Mouse (Mus musculus) hindbrain, embryonic 16.5 days (tissue): ENCODE data around the gene Tma16. TPM values are rescaled to one million over a fixed set of nuclear protein-coding genes. Genes with fewer than 3 reads are reported as not detected.

Experiments
- ATAC-seq: fragments of 200-750 bp; cut with Nextera tagmentation; 2 replicates; pipeline ENCODE4 v1.8.0; 2017; ENCODE audit warnings: moderate TSS enrichment, moderate library complexity
- H3K27ac ChIP-seq: fragments of 300-500 bp; sonication (generic); 2 replicates; pipeline ENCODE4 v1.5.1; 2014; ENCODE audit warnings: low read depth, mild to moderate bottlenecking, control low read depth, low read length, moderate library complexity
- H3K27me3 ChIP-seq: fragments of 300-500 bp; sonication (generic); replicated peaks from 2 replicates; pipeline ENCODE4 v1.6.1; 2014; ENCODE audit warnings: low read length; ENCODE audit not compliant: control insufficient read depth, insufficient read depth
- H3K36me3 ChIP-seq: fragments of 300-500 bp; sonication (generic); 2 replicates; pipeline ENCODE4 v1.6.1; 2014; ENCODE audit warnings: mild to moderate bottlenecking, low read length, moderate library complexity, mixed read lengths; ENCODE audit not compliant: control insufficient read depth, insufficient read depth
- H3K4me1 ChIP-seq: fragments of 300-500 bp; sonication (generic); 2 replicates; pipeline ENCODE4 v1.6.1; 2014; ENCODE audit warnings: low read depth, low read length; ENCODE audit not compliant: control insufficient read depth, insufficient read depth
- H3K4me2 ChIP-seq: fragments of 300-500 bp; sonication (generic); 2 replicates; pipeline ENCODE4 v1.6.1; 2014; ENCODE audit warnings: mild to moderate bottlenecking, low read length, control low read depth, moderate library complexity
- H3K4me3 ChIP-seq: fragments of 300-500 bp; sonication (generic); 2 replicates; pipeline ENCODE4 v1.5.1; 2014; ENCODE audit warnings: mild to moderate bottlenecking, low read length, control low read depth, moderate library complexity
- H3K9ac ChIP-seq: fragments of 300-500 bp; sonication (generic); 2 replicates; pipeline ENCODE4 v1.6.1; 2014; ENCODE audit warnings: low read depth, mild to moderate bottlenecking, control low read depth, low read length, moderate library complexity
- H3K9me3 ChIP-seq: fragments of 300-500 bp; sonication (generic); 2 replicates; pipeline ENCODE4 v1.6.1; 2014; ENCODE audit warnings: mild to moderate bottlenecking, low read length, moderate library complexity; ENCODE audit not compliant: control insufficient read depth
- WGBS: fragments of 180-500 bp; shearing (Covaris S2); extraction: QIAGEN DNeasy Blood & Tissue Kit; methylation state at CpG from one replicate; pipeline ENCODE4 v1.1.7; 2014; 5-methylcytosine and 5-hydroxymethylcytosine counted together
- polyA plus RNA-seq: library from polyadenylated mRNA; unstranded; fragments of >200 nt; fragmentation: Nextera tagmentation; extraction: Ambion mirVana; gene quantifications from 2 replicates; pipeline ENCODE4 v1.2.1, GENCODE M21; 2015

The Tma16 gene
- polyA plus RNA-seq, 1 experiment from 2014 or later = 9.7 TPM

- no peak for ATAC-seq
- Histone ChIP-seq H3K4me2 (no peak overlapping the region), H3K9me3 (no peaks in the 10 kb centered on the region), H3K27ac (no peak overlapping the region), H3K4me3 (no peak overlapping the region), H3K4me1 (no peaks in the 10 kb centered on the region), H3K9ac (no peak overlapping the region), H3K36me3 (no peaks in the 10 kb centered on the region), H3K27me3 (no peaks in the 10 kb centered on the region)
- 83% methylated on average over 3 of the region's 3 CpGs for WGBS
These were observed 48.4 kb downstream of the Tma16 start for GRCm38 (mm10) chr8:66437929-66438328.

GRCm38 (mm10) chr8:66436804-66437203 lies 49.5 kb downstream of the Tma16 start:
- Histone ChIP-seq H3K27me3 (no peaks in the 10 kb centered on the region), H3K36me3 (no peaks in the 10 kb centered on the region), H3K4me1 (no peaks in the 10 kb centered on the region), H3K4me2 (no peak overlapping the region), H3K27ac (no peak overlapping the region), H3K9me3 (no peaks in the 10 kb centered on the region), H3K4me3 (no peak overlapping the region), H3K9ac (no peak overlapping the region)
- WGBS = 94% methylated on average over 1 of the region's 1 CpGs
- ATAC-seq = no peak

GRCm38 (mm10) chr8:66433577-66433976 lies 52.8 kb downstream of the Tma16 start:
- Histone ChIP-seq H3K27ac (no peak overlapping the region), H3K27me3 (no peaks in the 10 kb centered on the region), H3K36me3 (no peaks in the 10 kb centered on the region), H3K4me3 (no peak overlapping the region), H3K4me1 (no peaks in the 10 kb centered on the region), H3K4me2 (no peak overlapping the region), H3K9ac (no peak overlapping the region), H3K9me3 (no peaks in the 10 kb centered on the region)
- no peak for ATAC-seq

GRCm38 (mm10) chr8:66430639-66431038 lies 55.7 kb downstream of the Tma16 start:
- H3K36me3 ChIP-seq = no peaks in the 10 kb centered on the region
- no peaks in the 10 kb centered on the region for H3K9me3 ChIP-seq
- H3K4me2 ChIP-seq = no peak overlapping the region
- ATAC-seq = no peak
- no peak overlapping the region for H3K27ac ChIP-seq
- no peak overlapping the region for H3K9ac ChIP-seq
- no peaks in the 10 kb centered on the region for H3K27me3 ChIP-seq
- H3K4me3 ChIP-seq = no peak overlapping the region
- WGBS = 73% methylated on average over 2 of the region's 2 CpGs
- H3K4me1 ChIP-seq = no peaks in the 10 kb centered on the region

Other genes with a start within 250 kb of the Tma16 start
- gene Tktl2, start 25.2 kb upstream of the Tma16 start, polyA plus RNA-seq = not detected in 2 replicates
- 2.4 and 3.1 TPM in 2 replicates for gene Npy5r, start 201.6 kb upstream of the Tma16 start, polyA plus RNA-seq
- gene Npy1r, start 210.7 kb upstream of the Tma16 start, polyA plus RNA-seq = 9.1 and 10.2 TPM in 2 replicates